Mouse (Mus musculus): Measurements from ENCODE around the gene Ror1. TPM values are rescaled to one million over a fixed set of nuclear protein-coding genes. Genes with fewer than 3 reads are reported as not detected.

The Ror1 gene
- polyA plus RNA-seq, 1 experiment from 2014 or later: 1.5 TPM

DNA sequence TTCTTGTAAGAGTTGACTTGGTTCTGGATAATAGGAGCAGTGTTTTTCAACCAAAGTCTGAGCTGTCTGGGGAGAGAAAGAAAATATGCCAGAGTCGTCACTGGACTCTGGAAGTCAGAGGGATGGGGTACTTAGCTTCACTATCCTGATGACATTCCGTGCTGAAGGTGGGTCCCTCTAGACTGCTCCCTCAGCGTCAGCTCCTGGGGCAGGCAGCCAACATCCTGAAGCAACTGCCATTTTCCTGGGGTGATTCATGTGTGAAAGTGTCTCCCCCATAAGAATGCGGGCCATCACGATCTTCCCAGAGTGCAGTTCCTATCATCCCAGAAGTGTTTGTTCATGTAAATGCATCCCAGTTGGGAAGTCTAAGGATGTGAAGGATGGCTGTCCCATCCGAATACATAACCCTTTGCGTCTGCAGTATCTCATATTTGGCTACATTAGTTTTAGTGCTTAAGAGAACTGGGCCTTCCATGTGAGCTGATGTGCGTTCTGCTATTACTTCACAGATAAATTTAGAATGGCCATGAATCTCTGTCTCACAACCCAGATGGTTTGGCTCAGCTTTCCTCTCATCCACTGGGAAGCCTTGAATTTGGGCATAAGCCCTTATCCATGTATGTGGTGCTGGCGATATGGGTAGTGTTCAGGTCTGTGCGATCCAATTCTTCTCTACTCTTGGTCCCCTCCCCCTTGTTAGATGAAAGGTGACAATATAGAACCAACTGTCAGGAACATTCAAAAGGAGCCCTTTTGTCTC, 216.4 kb downstream of the Ror1 start:
- no peak overlapping the region for H3K9ac ChIP-seq (ENCODE audit: low read depth, low read length)
- H3K36me3 ChIP-seq (ENCODE audit: control insufficient read depth, insufficient read depth, low read length): no peaks in the 10 kb centered on the region
- WGBS: 84% methylated on average over 10 of the region's 10 CpGs
- no peaks in the 10 kb centered on the region for H3K27me3 ChIP-seq (replicated peaks; ENCODE audit: control insufficient read depth, insufficient read depth, low read length)
- ATAC-seq: no peak
- no peaks in the 10 kb centered on the region for H3K9me3 ChIP-seq (ENCODE audit: control insufficient read depth, low read length)
- no peaks in the 10 kb centered on the region for H3K4me1 ChIP-seq (ENCODE audit: control insufficient read depth, insufficient read depth, low read depth, low read length)
- H3K27ac ChIP-seq (ENCODE audit: low read depth, low read length): no peak overlapping the region
- no peak overlapping the region for H3K4me3 ChIP-seq (ENCODE audit: low read length)
- H3K4me2 ChIP-seq (ENCODE audit: low read length): no peak overlapping the region

DNA sequence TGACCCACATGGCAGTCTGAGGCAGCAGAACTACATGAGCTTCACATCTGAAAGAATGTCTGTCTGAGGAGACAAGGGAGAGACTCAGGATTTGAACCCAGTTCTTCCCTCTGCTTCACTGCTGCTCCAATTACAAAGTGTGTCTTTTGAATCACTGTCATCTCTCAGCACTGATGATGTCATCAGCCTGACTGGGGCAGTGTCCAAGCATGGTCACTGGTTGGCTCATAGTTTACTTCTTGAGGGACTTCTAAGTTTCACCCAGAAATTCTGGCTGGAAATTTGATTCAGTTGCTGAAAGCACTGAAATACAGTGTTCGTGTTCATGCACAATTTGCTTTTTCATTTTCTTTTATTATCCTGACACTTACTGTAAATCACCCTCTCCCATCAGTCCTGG, 219.5 kb downstream of the Ror1 start:
- ATAC-seq: no peak
- Histone ChIP-seq H3K9me3 (ENCODE audit: control insufficient read depth, low read length) (no peaks in the 10 kb centered on the region), H3K4me2 (ENCODE audit: low read length) (no peak overlapping the region), H3K4me1 (ENCODE audit: control insufficient read depth, insufficient read depth, low read depth, low read length) (no peaks in the 10 kb centered on the region), H3K27ac (ENCODE audit: low read depth, low read length) (no peak overlapping the region), H3K36me3 (ENCODE audit: control insufficient read depth, insufficient read depth, low read length) (no peaks in the 10 kb centered on the region), H3K27me3 (replicated peaks; ENCODE audit: control insufficient read depth, insufficient read depth, low read length) (no peaks in the 10 kb centered on the region), H3K4me3 (ENCODE audit: low read length) (no peak overlapping the region), H3K9ac (ENCODE audit: low read depth, low read length) (no peak overlapping the region)
- WGBS: 48% methylated on average over 1 of the region's 1 CpGs

DNA sequence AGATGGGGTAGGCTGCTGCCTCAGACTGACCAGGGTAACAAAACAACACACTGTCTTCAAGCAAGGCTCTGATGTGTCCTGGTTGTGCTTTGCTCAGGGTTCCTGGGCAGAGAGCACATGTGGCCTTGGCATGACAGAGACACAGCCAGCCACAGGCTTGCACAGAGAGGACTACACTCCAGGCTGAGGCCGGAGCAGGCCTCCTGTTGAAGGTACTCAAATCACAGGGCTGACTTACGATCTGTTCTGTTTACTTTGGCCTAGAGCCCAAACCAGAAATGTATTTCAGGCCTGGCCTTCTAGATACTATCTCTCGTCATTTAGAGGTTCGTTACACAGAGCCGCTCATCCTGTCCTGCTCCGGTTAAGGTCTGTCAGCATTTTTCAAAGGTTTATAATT, 226.2 kb downstream of the Ror1 start:
- no peak for ATAC-seq
- Histone ChIP-seq H3K4me3 (ENCODE audit: low read length) (no peak overlapping the region), H3K4me1 (ENCODE audit: control insufficient read depth, insufficient read depth, low read depth, low read length) (no peaks in the 10 kb centered on the region), H3K27me3 (replicated peaks; ENCODE audit: control insufficient read depth, insufficient read depth, low read length) (no peaks in the 10 kb centered on the region), H3K27ac (ENCODE audit: low read depth, low read length) (no peak overlapping the region), H3K9ac (ENCODE audit: low read depth, low read length) (no peak overlapping the region), H3K9me3 (ENCODE audit: control insufficient read depth, low read length) (no peaks in the 10 kb centered on the region), H3K36me3 (ENCODE audit: control insufficient read depth, insufficient read depth, low read length) (no peaks in the 10 kb centered on the region), H3K4me2 (ENCODE audit: low read length) (no peak overlapping the region)
- 66% methylated on average over 6 of the region's 6 CpGs for WGBS

DNA sequence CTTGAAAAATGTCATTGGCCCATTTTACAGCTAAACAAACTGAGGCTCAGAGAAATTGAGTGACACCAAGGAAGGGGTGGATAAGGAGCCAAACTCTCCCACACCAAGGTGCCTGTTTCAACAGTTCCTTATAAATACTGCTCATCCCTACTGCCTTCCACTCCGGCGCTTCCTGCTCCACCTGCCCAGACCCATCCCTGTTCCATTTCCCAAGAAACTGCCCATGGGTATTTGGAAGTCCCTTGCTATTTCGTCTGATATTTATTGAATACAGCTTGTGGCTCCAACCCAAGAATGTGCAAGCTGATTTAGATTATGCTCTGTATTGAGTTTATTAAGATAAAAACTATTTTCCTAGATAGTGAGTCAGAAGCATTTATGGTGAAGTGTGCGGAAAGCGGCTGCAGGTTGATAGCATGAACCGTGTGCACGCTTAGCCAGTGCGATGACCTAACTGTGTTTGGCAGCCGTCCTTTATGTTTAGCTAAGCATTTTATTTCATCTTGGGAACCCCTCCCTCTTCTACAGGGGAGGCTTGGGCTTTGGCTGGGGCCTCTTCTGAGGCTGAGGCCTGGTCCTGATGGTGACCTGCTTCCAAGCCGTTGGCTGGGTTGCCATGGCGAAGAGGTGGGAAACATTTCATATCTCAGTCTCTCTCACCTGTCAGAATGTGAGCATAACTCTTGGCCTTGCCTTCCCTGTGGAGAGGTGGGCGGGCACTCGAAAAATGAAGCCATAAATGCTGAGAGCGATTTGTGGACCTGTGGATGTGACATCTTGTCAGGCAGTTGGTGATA, 229.3 kb downstream of the Ror1 start:
- Histone ChIP-seq H3K9me3 (ENCODE audit: control insufficient read depth, low read length) (no peaks in the 10 kb centered on the region), H3K36me3 (ENCODE audit: control insufficient read depth, insufficient read depth, low read length) (no peaks in the 10 kb centered on the region), H3K4me1 (ENCODE audit: control insufficient read depth, insufficient read depth, low read depth, low read length) (no peaks in the 10 kb centered on the region), H3K27ac (ENCODE audit: low read depth, low read length) (no peak overlapping the region), H3K4me2 (ENCODE audit: low read length) (no peak overlapping the region), H3K27me3 (replicated peaks; ENCODE audit: control insufficient read depth, insufficient read depth, low read length) (no peaks in the 10 kb centered on the region), H3K4me3 (ENCODE audit: low read length) (no peak overlapping the region), H3K9ac (ENCODE audit: low read depth, low read length) (no peak overlapping the region)
- WGBS: 83% methylated on average over 14 of the region's 14 CpGs
- no peak for ATAC-seq

DNA sequence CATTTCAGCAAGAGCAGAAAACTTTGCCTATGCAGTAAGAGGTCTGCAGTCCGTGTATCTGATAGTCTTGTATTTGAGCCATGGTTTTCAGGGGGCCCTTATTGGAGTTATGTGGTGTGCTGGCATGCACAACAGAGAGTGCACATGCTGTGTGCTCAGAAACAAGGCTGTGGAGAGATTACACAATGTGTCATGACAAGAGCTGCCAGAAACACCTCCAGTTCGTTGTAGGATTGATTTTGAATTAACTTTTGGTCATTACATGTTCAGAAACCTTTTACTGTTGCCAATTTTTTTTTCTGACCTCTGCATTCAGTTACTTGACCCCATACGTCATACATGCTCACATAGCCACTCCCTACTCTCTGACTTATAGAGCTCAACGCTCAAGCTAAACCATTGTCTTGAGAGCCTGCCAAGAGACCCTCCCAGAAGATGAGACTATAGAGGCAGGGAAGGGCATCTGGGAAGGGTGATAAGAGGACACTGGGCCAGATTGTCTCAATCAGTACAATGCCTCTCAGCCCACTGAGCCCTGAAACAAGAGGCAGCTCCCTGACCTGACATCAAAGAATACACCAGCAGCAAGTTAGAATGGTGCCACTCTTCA, 232.9 kb downstream of the Ror1 start:
- H3K4me1 ChIP-seq (ENCODE audit: control insufficient read depth, insufficient read depth, low read depth, low read length): no peaks in the 10 kb centered on the region
- no peak overlapping the region for H3K27ac ChIP-seq (ENCODE audit: low read depth, low read length)
- H3K4me3 ChIP-seq (ENCODE audit: low read length): no peak overlapping the region
- H3K9ac ChIP-seq (ENCODE audit: low read depth, low read length): no peak overlapping the region
- H3K4me2 ChIP-seq (ENCODE audit: low read length): no peak overlapping the region
- ATAC-seq: no peak
- H3K36me3 ChIP-seq (ENCODE audit: control insufficient read depth, insufficient read depth, low read length): no peaks in the 10 kb centered on the region
- no peaks in the 10 kb centered on the region for H3K9me3 ChIP-seq (ENCODE audit: control insufficient read depth, low read length)
- 31% methylated on average over 4 of the region's 4 CpGs for WGBS
- no peaks in the 10 kb centered on the region for H3K27me3 ChIP-seq (replicated peaks; ENCODE audit: control insufficient read depth, insufficient read depth, low read length)

DNA sequence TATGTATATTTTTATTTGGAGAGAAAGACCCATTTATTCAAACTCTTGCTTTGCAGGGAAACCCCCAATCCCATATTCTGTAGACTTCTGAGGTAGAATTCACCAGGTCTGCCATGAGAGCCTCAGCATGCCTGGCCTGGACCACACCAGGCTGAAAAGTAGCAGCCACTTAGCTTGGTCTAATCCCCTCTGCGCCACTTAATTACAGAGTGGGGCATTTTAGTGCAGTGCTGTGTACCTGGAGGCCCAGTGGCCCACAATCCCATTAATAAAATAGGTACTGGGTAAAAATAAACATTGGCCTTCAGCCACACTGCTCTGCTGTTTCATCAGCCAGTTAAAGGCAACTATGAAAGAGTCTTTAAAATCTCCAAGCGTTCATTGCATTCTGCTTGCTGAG, 239.6 kb downstream of the Ror1 start:
- Histone ChIP-seq H3K27me3 (replicated peaks; ENCODE audit: control insufficient read depth, insufficient read depth, low read length) (no peaks in the 10 kb centered on the region), H3K4me3 (ENCODE audit: low read length) (no peak overlapping the region), H3K4me2 (ENCODE audit: low read length) (no peak overlapping the region), H3K36me3 (ENCODE audit: control insufficient read depth, insufficient read depth, low read length) (no peaks in the 10 kb centered on the region), H3K4me1 (ENCODE audit: control insufficient read depth, insufficient read depth, low read depth, low read length) (no peaks in the 10 kb centered on the region), H3K27ac (ENCODE audit: low read depth, low read length) (no peak overlapping the region), H3K9me3 (ENCODE audit: control insufficient read depth, low read length) (no peaks in the 10 kb centered on the region), H3K9ac (ENCODE audit: low read depth, low read length) (no peak overlapping the region)
- ATAC-seq: no peak
- WGBS: 79% methylated on average over 2 of the region's 2 CpGs

DNA sequence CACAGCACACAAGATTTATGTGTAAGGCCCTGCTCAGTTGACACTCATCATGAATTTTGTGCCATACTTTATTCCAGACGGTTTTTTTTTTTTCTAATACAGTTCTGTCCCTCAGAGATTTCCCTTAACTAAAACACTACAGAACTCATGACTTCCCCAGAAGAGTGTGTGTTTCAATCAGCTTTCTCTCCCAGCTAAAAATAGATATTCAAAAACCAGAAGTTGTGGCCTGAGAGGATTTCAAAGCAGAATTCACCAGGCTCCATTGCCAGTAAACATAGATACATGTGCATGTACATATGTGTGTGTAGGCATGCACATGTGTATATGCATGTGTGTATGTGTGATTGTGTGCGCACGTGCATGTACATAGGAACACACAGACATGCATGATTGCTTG, 252.2 kb downstream of the Ror1 start:
- 87% methylated on average over 3 of the region's 3 CpGs for WGBS
- no peaks in the 10 kb centered on the region for H3K36me3 ChIP-seq (ENCODE audit: control insufficient read depth, insufficient read depth, low read length)
- H3K4me3 ChIP-seq (ENCODE audit: low read length): no peak overlapping the region
- no peak overlapping the region for H3K27ac ChIP-seq (ENCODE audit: low read depth, low read length)
- H3K4me1 ChIP-seq (ENCODE audit: control insufficient read depth, insufficient read depth, low read depth, low read length): no peaks in the 10 kb centered on the region
- no peaks in the 10 kb centered on the region for H3K27me3 ChIP-seq (replicated peaks; ENCODE audit: control insufficient read depth, insufficient read depth, low read length)
- no peak overlapping the region for H3K4me2 ChIP-seq (ENCODE audit: low read length)
- peaks cover 5% of the 10 kb centered on the region; the same call in 1 of the 2 replicates for H3K9me3 ChIP-seq (ENCODE audit: control insufficient read depth, low read length)
- H3K9ac ChIP-seq (ENCODE audit: low read depth, low read length): no peak overlapping the region
- ATAC-seq: no peak

DNA sequence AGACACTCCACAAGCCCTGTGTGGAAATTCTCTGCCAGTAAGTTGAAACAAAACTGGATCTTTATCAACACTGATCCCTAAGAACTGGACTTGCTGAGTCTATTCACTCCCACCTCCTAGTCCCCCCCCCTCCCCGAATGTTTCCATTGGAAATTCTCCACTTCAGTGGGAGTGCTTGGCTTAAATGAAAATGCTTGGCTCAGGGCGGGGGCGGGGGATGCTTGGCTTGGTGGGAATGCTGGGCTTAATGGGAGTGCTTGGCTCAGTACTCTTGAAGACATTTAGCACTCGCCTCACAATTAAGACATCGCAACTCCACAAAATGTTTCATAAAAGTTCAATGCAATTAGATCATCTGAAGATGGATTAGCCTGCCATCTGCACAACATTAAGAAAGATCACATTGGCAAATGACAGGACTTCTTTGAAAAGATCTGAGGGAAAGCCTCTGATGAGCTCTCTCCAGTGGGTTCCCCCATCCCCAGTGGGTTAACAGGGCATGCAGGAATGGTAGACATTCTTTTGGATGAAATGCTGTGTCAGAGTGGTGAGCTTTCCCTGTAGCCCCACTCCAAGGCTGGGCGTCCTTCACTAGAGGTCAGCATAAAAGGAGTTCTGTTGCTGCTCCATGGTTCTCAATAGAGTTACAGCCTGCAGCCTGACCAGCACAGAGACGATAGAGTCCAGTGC, 254.7 kb downstream of the Ror1 start:
- Histone ChIP-seq H3K27ac (ENCODE audit: low read depth, low read length) (no peak overlapping the region), H3K9ac (ENCODE audit: low read depth, low read length) (no peak overlapping the region), H3K4me3 (ENCODE audit: low read length) (no peak overlapping the region), H3K27me3 (replicated peaks; ENCODE audit: control insufficient read depth, insufficient read depth, low read length) (no peaks in the 10 kb centered on the region), H3K4me1 (ENCODE audit: control insufficient read depth, insufficient read depth, low read depth, low read length) (no peaks in the 10 kb centered on the region), H3K4me2 (ENCODE audit: low read length) (no peak overlapping the region), H3K36me3 (ENCODE audit: control insufficient read depth, insufficient read depth, low read length) (no peaks in the 10 kb centered on the region), H3K9me3 (ENCODE audit: control insufficient read depth, low read length) (peaks cover 5% of the 10 kb centered on the region; the same call in 1 of the 2 replicates)
- ATAC-seq: no peak
- WGBS: 89% methylated on average over 7 of the region's 7 CpGs

All from hindbrain, embryonic 16.5 days (tissue).